Mouse (Mus musculus) liver, adult 2 months (tissue): ENCODE results near the gene Cwh43.

Experiments used
- CTCF ChIP-seq: fragments of 200-500 bp; IDR thresholded peaks from 2 replicates; pipeline ENCODE4 v1.5.1; 2011; ENCODE audit warnings: low read depth, low read length, control low read depth
- POLR2A ChIP-seq: fragments of 200-500 bp; IDR thresholded peaks from 2 replicates; pipeline ENCODE4 v1.6.1; 2011; ENCODE audit warnings: low read length, control low read depth; ENCODE audit not compliant: insufficient read depth; ENCODE audit errors: extremely low read depth

GRCm38 (mm10) chr5:73380829-73381228 is 25.0 kb upstream of the Cwh43 start:
- TF ChIP-seq CTCF = no peak
- TF ChIP-seq POLR2A = no peak
